7 mouse cellular contexts compared by ENCODE assay signal in the genomic region with DNA sequence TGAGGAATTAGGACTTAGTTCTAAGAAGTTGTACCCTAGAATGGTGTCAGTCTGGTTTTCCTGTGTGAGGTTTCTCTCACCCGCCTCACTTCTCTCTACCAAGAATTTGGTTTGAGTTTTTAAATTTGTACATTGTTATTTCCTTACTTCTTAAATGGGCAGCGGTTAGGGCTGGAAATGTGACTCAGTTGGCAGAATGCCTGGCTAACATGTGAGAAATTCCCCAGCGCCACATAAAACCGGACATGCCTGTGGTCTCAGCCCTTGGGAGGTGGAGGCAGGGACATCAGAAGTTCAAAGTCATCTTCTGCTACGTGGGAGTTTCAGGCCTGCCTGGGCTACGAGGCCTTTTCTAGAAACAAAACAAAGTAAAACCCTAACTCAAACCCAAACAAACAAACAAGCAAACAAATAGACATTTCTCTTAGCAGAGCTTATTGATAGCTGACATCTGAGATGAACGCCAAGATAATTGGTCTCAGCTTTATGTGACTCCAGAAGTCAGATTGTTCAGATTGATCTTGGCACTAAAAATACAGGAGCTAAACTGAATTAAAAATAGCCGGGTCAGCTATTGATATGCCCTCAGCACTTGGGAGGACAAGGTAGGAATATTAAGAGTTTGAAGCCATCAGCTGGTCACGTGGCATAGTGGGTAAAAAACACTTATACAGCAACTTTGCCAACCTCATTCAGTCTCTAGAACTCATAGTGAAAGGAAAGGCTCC. TPM values are rescaled to one million over a fixed set of nuclear protein-coding genes. Genes with fewer than 3 reads are reported as not detected.
DNase-seq lines count a peak whose midpoint lies in the region; ATAC-seq and TF ChIP-seq lines count a peak whose summit lies in the region.

No protein-coding gene starts in this region.

- ATAC-seq in granulocyte monocyte progenitor cell, adult 5-6 weeks (replicated peaks; ENCODE audit: poor library complexity, severe bottlenecking) = peak; percentile 36
- ATAC-seq in lung, postnatal 0 days = no peak

- no peaks in the 10 kb centered on the region for H3K27me3 ChIP-seq in lung, postnatal 0 days (replicated peaks; ENCODE audit: insufficient read depth, low read length)

- DNase-seq in CD4-positive helper T cell, adult 2 months (ENCODE audit: low read depth, low spot score) = peak; percentile 62
- DNase-seq in MN1 (ENCODE audit: low spot score) = peak; percentile 42
- peak; percentile 37 for DNase-seq in lung, postnatal 0 days (ENCODE audit: low spot score)
- no peak for DNase-seq in right cerebral cortex, postnatal 10 days (ENCODE audit: low spot score in 2 of 2)
- DNase-seq in cerebellum, adult 18-20 months = no peak
- no peak for DNase-seq in layer of hippocampus, postnatal 10 days (ENCODE audit: low spot score in 2 of 2)

- no peak overlapping the region for H3K4me3 ChIP-seq in lung, postnatal 0 days (ENCODE audit: low read depth, low read length)

- H3K9me3 ChIP-seq in lung, postnatal 0 days (ENCODE audit: low read length) = no peaks in the 10 kb centered on the region

- peaks cover 2% of the 10 kb centered on the region; the same call in 1 of the 2 replicates for H3K4me1 ChIP-seq in lung, postnatal 0 days (ENCODE audit: insufficient read depth, low read depth, low read length)

- no peak for TF ChIP-seq EP300 in lung, postnatal 0 days (IDR thresholded peaks at IDR 0.05)

- H3K9ac ChIP-seq in lung, postnatal 0 days (replicated peaks; ENCODE audit: low read depth) = no peak overlapping the region

- H3K4me2 ChIP-seq in lung, postnatal 0 days (replicated peaks; ENCODE audit: low read depth, low read length) = no peak overlapping the region

- TF ChIP-seq CTCF in lung, postnatal 0 days (IDR thresholded peaks at IDR 0.05) = no peak

- no peak overlapping the region for H3K27ac ChIP-seq in lung, postnatal 0 days (ENCODE audit: low read length)

- H3K36me3 ChIP-seq in lung, postnatal 0 days (ENCODE audit: insufficient read depth, low read length) = no peaks in the 10 kb centered on the region

- 63% methylated on average over 9 of the region's 9 CpGs for WGBS in lung, postnatal 0 days

RNA-seq across cellular contexts. Expression of gene Hectd1, which starts 18.8 kb away (rescaled TPM):
- total RNA-seq in granulocyte monocyte progenitor cell, adult 5-6 weeks (2014; fragmentation: Nextera tagmentation) = 51.0 and 52.9 TPM in 2 replicates
- total RNA-seq in granulocyte monocyte progenitor cell, adult 5-6 weeks (2017) = 89.7 and 96.3 TPM in 2 replicates
- 27.5 and 31.8 TPM in 2 replicates for polyA plus RNA-seq in lung, postnatal 0 days (2015; fragmentation: Nextera tagmentation; extraction: Ambion mirVana)
- total RNA-seq in layer of hippocampus, postnatal 10 days (2021) = 10 to 100 TPM; 87.0 to 87.2 TPM

Comparison
In these comparisons a context has a peak if more than half of its experiments do, and no peak if none do; other contexts are left out.
1. DNase-seq: peak in CD4-positive helper T cell, adult 2 months (single experiment), MN1 (single experiment) and lung, postnatal 0 days (single experiment); none in right cerebral cortex, postnatal 10 days (0 of 2), cerebellum, adult 18-20 months (0 of 2) and layer of hippocampus, postnatal 10 days (0 of 2).